Mouse (Mus musculus) retina, embryonic 14.5 days (tissue): ENCODE measurements around the gene Bmi1.

ENCODE experiments used
- DNase-seq: peaks from one replicate; pipeline ENCODE4 v3.0.0-alpha.2; 2015; ENCODE audit warnings: low spot score

The Bmi1 gene

GRCm38 (mm10) chr2:18676936-18677491 is at the start of gene Bmi1:
Bmi1 (plus strand) TSS chr2:18677018.
- DNase-seq = peak; percentile 77

DNA sequence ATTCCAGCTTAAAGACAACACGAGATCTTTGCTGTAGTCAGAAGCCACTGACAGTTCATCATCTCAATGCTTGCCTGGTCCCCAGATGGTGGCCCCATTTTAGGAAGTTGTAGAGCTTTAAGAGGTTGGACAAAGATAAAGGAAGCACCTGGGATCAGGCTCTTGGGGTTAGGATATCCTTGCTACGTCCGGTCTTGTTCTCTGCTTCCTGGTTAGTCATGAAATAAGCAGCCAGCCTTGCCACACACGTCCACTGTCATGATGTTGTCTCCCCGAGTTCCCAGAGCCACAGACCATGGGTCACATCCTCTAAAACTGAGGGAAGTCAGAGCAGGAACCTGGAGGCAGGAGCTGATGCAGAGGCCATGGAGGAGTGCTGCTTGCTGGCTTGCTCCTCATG is 46.3 kb upstream of the Bmi1 start:
- no peak for DNase-seq

DNA sequence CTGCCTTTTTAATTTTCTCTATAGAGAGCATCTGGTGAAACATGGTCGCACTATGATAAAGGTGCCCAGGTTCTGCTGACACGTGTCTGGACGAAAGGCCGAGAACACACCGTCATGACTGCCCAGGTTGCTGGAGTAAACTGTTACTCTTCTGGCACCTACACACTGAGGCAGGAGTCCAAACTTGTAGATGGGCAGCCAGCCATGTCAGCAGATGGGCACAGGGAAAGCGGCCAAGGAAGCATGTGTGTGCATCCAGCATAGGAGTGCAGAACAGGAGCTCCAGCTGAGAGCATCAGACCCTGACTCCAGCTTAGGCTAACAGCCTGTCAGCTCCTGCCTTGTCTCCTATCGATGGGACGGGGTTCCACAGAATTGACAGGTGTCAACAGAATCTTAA is 41.8 kb upstream of the Bmi1 start:
- no peak for DNase-seq

GRCm38 (mm10) chr2:18648563-18648962 is 28.3 kb upstream of the Bmi1 start:
- no peak for DNase-seq

DNA sequence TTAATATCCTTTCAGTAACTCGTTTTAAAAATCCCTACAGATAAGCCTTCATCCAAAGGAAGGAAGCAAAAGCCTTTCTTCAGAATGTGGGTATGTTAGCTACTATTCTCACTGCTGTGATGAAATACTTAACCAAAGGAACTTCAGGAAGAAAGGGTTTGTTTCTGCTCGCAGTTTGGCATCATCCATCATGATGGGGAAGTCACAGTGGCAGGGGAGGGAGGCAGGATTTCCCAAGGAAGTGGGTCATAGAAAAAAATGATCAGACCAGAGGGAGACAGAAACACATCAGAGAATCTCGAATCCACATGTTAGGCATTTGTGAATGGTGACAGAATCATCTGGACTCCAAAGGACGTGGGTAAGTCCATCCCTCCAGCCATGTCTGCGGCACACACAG is 22.0 kb upstream of the Bmi1 start:
- DNase-seq = no peak

- DNase-seq = no peak
These were observed 12.8 kb upstream of the Bmi1 start for GRCm38 (mm10) chr2:18664003-18664402.

- DNase-seq = peak; percentile 53
These were observed 5.8 kb upstream of the Bmi1 start for GRCm38 (mm10) chr2:18671041-18671440.

DNA sequence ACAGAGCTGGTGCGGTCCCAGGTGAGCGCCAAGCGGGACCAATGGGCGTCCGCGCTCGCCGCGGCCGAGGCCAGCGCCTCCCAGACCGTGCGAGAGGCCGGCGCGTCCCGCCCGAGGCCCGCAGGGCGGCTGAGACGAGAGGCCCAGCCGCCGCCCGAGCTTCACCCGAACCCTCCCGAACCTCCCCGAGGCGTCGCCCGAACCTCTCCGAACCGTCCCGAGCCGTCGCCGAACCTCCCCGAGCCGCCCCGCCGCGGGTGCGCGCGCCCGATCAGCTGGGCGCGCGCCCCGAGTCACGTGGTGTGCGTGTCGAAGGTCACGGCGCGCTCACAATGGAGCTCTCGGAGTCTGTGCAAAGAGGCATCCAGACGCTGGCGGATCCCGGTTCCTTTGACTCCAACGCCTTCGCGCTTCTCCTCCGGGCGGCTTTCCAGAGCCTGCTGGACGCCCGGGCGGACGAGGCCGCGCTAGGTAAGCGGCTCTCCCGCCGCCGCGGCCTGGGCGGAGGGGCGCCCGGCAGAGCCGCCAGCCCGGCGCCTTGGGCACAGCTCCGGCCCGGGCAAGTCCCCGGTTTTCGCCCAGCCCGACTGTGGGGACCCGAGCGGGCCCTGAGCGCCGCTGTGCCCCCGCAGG is 4.6 kb upstream of the Bmi1 start, which contains the start of gene Commd3:
Commd3 (plus strand) TSS at position 252 of the 633 bp plus-strand sequence.
- peak; percentile 86 for DNase-seq

GRCm38 (mm10) chr2:18672766-18673164 is 4.1 kb upstream of the Bmi1 start:
- no peak for DNase-seq

- DNase-seq = peak; percentile 17
These were observed 3.1 kb upstream of the Bmi1 start for GRCm38 (mm10) chr2:18673766-18674165.

DNA sequence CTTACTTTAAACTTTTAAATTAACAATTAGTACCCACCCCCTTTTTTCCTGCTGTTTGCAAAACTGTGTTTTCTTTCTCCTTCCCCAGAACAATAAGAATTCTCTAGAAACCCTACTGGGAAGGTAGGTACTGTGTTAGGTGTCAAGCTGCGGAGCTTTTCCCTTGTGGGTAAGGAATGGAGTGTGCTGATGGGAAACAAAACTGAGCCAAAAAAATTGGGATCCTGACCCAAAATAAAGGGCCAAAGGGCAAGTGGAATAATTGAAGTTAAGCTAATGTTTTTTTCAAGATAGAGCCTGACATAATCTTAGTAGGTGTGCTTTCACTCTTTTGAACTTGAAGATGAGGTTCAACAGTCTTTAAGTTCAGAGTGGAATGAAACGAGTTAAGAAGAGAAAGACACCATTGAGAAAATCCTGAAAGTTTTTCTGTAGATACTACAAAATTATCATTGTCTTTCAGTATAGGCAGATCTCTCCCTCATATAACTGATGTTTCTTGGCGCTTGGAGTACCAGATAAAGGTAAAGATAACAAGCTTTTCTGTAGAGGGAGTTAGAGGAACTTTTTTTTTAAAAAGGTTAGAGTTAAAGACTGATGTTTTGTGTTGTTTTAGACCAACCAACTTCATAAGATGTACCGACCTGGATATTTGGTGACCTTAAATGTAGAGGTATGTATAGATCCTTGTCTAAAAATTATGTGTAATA is 2.5 kb upstream of the Bmi1 start:
- peak; percentile 5 for DNase-seq

GRCm38 (mm10) chr2:18675681-18676456 is 949 bp upstream of the Bmi1 start:
- peak; percentile 35 for DNase-seq

- DNase-seq = peak; percentile 85
These were observed 322 bp upstream of the Bmi1 start for GRCm38 (mm10) chr2:18676457-18676935.

- DNase-seq = peak; percentile 58
These were observed 1.0 kb downstream of the Bmi1 start for GRCm38 (mm10) chr2:18677631-18678471.

- no peak for DNase-seq
These were observed 2.9 kb downstream of the Bmi1 start for GRCm38 (mm10) chr2:18679701-18680100.

- DNase-seq = no peak
These were observed 3.7 kb downstream of the Bmi1 start for GRCm38 (mm10) chr2:18680501-18680900.

- no peak for DNase-seq
These were observed 4.1 kb downstream of the Bmi1 start for GRCm38 (mm10) chr2:18680961-18681360.

- no peak for DNase-seq
These were observed 7.2 kb downstream of the Bmi1 start for GRCm38 (mm10) chr2:18684062-18684461.

- no peak for DNase-seq
These were observed 9.6 kb downstream of the Bmi1 start for GRCm38 (mm10) chr2:18686386-18686785.

DNA sequence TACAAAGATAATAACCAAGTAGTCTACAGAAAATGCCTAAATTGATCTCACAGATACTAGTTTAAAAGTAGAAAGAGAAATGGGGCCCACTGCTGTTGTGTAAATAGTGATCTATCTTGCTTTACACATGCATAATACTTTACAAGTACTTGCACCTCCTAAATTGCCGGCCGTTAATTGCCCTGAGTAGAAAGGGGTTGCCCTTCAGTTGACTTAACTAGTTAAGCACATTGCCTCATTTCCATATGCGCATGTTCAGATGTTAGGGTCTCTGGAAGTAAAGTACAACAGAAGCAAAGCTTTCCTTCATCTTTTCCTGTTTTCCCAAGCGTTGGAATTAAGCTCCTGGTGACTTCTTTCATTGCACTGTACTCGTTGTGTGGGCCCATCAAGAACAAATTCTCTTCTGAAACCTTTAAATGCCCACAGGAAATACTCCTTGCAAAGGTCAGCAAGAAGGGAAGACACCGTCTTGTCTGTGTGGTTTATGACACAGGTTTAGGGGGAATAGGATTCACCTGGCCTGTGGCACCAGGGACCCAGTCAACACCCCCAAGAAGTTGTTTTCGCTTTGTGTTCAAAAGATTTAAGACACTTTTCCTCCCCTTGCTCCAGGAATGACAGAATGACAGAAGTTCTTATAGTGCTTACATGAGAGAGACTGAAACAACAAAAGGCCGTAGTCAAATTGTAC is 10.2 kb downstream of the Bmi1 start:
- no peak for DNase-seq

DNA sequence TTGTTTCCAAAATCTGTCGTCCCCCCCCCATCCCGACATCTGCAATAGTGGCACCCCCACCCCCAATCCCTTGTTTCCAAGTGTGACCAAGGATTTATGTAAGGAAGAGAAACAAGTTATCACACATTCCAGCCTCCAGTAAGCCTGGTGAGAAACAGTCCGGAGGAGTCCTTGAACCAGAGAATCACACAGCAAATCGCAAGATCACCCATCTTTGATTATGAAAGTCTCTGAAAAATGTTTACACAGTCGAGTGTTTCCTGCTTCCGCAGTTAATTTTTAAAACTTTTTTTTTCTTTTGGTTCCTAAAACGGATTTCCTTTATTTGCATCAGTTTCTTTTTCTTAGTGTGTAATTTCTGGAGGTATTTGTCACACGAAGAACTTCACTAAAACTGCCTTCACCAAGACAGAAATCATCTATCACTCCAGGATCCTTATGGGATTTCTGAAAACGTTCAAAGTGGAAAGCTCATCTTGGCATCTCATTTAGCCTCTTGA is 10.9 kb downstream of the Bmi1 start:
- DNase-seq = no peak
